Mouse (Mus musculus) telencephalon, adult 2 months (tissue): ENCODE measurements around the gene Egln1.

ENCODE experiments used
- DNase-seq: peaks from one replicate; pipeline ENCODE4 v3.0.0-alpha.2; 2011; ENCODE audit warnings: low read depth, low spot score

Gene Egln1

GRCm38 (mm10) chr8:124947865-124948732, 1.0 kb downstream of the Egln1 start:
- DNase-seq: no peak

GRCm38 (mm10) chr8:124944406-124944805, 4.7 kb downstream of the Egln1 start:
- DNase-seq: no peak

GRCm38 (mm10) chr8:124943801-124944200, 5.3 kb downstream of the Egln1 start:
- no peak for DNase-seq

- DNase-seq: no peak
Measured at GRCm38 (mm10) chr8:124937293-124937692, 11.8 kb downstream of the Egln1 start.

- DNase-seq: no peak
Measured at GRCm38 (mm10) chr8:124936699-124937098, 12.4 kb downstream of the Egln1 start.

GRCm38 (mm10) chr8:124935116-124935515, 14.0 kb downstream of the Egln1 start:
- no peak for DNase-seq

GRCm38 (mm10) chr8:124932435-124932834, 16.7 kb downstream of the Egln1 start:
- no peak for DNase-seq

- no peak for DNase-seq
Measured at GRCm38 (mm10) chr8:124930649-124931048, 18.5 kb downstream of the Egln1 start.

- peak; percentile 34 for DNase-seq
Measured at GRCm38 (mm10) chr8:124930086-124930485, 19.0 kb downstream of the Egln1 start.

GRCm38 (mm10) chr8:124929006-124929405, 20.1 kb downstream of the Egln1 start:
- DNase-seq: no peak

- DNase-seq: no peak
Measured at GRCm38 (mm10) chr8:124926351-124926771, 22.8 kb downstream of the Egln1 start.

GRCm38 (mm10) chr8:124925544-124926266, 23.4 kb downstream of the Egln1 start:
- DNase-seq: no peak

- no peak for DNase-seq
Measured at GRCm38 (mm10) chr8:124923971-124924652, 25.0 kb downstream of the Egln1 start.

- no peak for DNase-seq
Measured at GRCm38 (mm10) chr8:124922490-124923089, 26.5 kb downstream of the Egln1 start.

- DNase-seq: no peak
Measured at GRCm38 (mm10) chr8:124921369-124922279, 27.5 kb downstream of the Egln1 start.

- no peak for DNase-seq
Measured at GRCm38 (mm10) chr8:124917741-124918484, 31.2 kb downstream of the Egln1 start.

GRCm38 (mm10) chr8:124914061-124914460, 35.1 kb downstream of the Egln1 start:
- no peak for DNase-seq

GRCm38 (mm10) chr8:124911938-124912872, 36.9 kb downstream of the Egln1 start:
- no peak for DNase-seq

GRCm38 (mm10) chr8:124910349-124910748, 38.8 kb downstream of the Egln1 start:
- DNase-seq: no peak
